Mouse (Mus musculus) heart, adult 2 months (tissue): Measurements from ENCODE around the gene Dlgap5.

Source experiments
- CTCF ChIP-seq: fragments of 200-600 bp; IDR thresholded peaks from 2 replicates; pipeline ENCODE4 v1.8.1; 2022; ENCODE audit warnings: antibody characterized with exemption, mild to moderate bottlenecking, moderate library complexity
- POLR2A ChIP-seq: fragments of 200-500 bp; IDR thresholded peaks from 2 replicates; pipeline ENCODE4 v1.6.1; 2011; ENCODE audit warnings: mild to moderate bottlenecking, low read depth, low read length, control low read depth; ENCODE audit not compliant: insufficient read depth

DNA sequence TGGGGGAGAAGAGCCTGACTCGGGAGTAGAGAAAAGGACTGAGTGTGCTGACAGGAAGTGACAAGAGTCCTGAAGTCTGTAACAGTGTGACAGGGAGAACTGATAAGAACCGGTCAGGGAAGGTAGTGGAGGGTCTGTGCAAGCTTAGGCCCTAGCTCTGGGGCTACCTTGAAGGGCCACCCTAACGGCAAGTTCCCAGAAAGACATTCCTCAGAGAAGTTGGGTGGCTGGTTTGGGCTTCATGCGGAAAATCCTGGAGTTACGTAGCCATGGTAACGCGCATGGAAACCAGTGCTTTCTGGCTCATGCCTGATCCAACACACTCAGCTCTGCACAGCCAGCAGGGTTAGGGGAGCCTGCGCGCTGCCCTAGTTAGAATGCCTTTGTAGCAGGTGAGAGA lies 50.7 kb downstream of the Dlgap5 start, which contains the start of gene Lgals3:
- TF ChIP-seq CTCF: no peak
- no peak for TF ChIP-seq POLR2A
